ENCODE assay signal across 8 mouse cellular contexts in genomic region chr8:13785250-13785763, GRCm38 (mm10). TPM values are rescaled to one million over a fixed set of nuclear protein-coding genes. Genes with fewer than 3 reads are reported as not detected.
DNase-seq lines count a peak whose midpoint lies in the region; ATAC-seq lines count a peak whose summit lies in the region.

Gene Upf3a, plus strand, starts transcription at chr8:13785615.

- H3K9me3 ChIP-seq in megakaryocyte, embryonic 14.5 days = no peaks in the 10 kb centered on the region

- H3K4me3 ChIP-seq in megakaryocyte, embryonic 14.5 days (replicated peaks) = peak within 1 kb of the TSS; percentile 93

- H3K4me1 ChIP-seq in megakaryocyte, embryonic 14.5 days = peaks cover 48% of the 10 kb centered on the region

- DNase-seq in ZHBTc4 (ENCODE audit: low read depth, low spot score) = peak; percentile 98
- peak; percentile 74 to 86 for DNase-seq in gastrocnemius, adult 8-10 months (ENCODE audit: low spot score in 2 of 2)
- peak; percentile 78 for DNase-seq in hindlimb bud, embryonic 11.5 days (ENCODE audit: extremely low spot score, low read depth, low spot score)
- peak; percentile 65 to 87 for DNase-seq in left cerebral cortex, adult 8-10 months (ENCODE audit: low spot score in 2 of 2)
- peak; percentile 94 for DNase-seq in right cerebral cortex, postnatal 10 days (ENCODE audit: low spot score in 2 of 2)
- peak; percentile 84 for DNase-seq in urinary bladder, postnatal 25 days (ENCODE audit: low spot score)

- peaks cover 53% of the 10 kb centered on the region for H3K36me3 ChIP-seq in megakaryocyte, embryonic 14.5 days (replicated peaks; ENCODE audit: low read length)

- ATAC-seq in common myeloid progenitor, adult 5-6 weeks (replicated peaks; ENCODE audit: low read depth, poor library complexity, severe bottlenecking) = peak; percentile 88

- H3K27me3 ChIP-seq in megakaryocyte, embryonic 14.5 days (replicated peaks) = no peaks in the 10 kb centered on the region

RNA-seq across cellular contexts. Expression of gene Upf3a, which starts in this region (rescaled TPM):
- 24.5 and 31.8 TPM in 2 replicates for total RNA-seq in common myeloid progenitor, adult 5-6 weeks (2017)
- total RNA-seq in gastrocnemius, adult 8-10 months (2022) = 1 to 10 TPM; 6.5 to 9.5 (median 8.6) TPM
- total RNA-seq in left cerebral cortex, adult 8-10 months (2022) = 10 to 100 TPM; 27.5 to 34.4 (median 30.4) TPM
- 2.7 and 32.8 TPM in 2 replicates for polyA plus RNA-seq in megakaryocyte, embryonic 14.5 days (2012; ENCODE audit: insufficient read depth, low replicate concordance)

Comparison
In these comparisons a context has a peak if more than half of its experiments do, and no peak if none do; other contexts are left out.
1. Peak in every context shown above with its lines: DNase-seq, ATAC-seq and H3K4me3 ChIP-seq.